Mouse (Mus musculus) stomach, postnatal 0 days (tissue): ENCODE data around the gene Sh3pxd2a.

ENCODE experiments used
- CTCF ChIP-seq: IDR thresholded peaks from 2 replicates; pipeline ENCODE4 v1.5.1; 2016; ENCODE audit warnings: antibody characterized with exemption, low read depth, mild to moderate bottlenecking, moderate library complexity
- EP300 ChIP-seq: optimal IDR thresholded peaks from 2 replicates; pipeline ENCODE3; 2016; ENCODE audit warnings: antibody characterized with exemption

DNA sequence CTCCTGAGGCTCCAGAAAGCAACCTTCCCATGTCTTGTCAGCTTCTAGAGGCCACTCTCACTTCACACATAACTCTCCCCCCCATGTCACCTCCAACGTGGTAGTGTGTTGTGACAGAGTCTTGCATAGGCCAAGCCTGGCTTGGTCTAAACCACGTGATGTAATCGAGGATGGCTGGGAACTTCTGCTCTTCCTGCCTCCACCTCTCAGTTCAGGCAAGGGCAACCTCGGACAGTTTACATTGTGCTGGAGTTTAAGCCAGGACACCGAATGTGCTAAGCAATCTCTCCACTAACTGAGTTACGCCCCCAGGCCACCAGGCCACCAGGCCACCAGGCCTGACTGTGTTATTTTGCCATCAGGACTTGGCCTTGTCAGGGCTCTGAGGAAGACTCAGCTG lies 57.7 kb downstream of the Sh3pxd2a start:
- TF ChIP-seq CTCF (no peak), EP300 (no peak)
